Mouse (Mus musculus) myocyte (in vitro differentiated cells): ENCODE results near the gene Gcm1.

ENCODE experiments used
- CEBPB ChIP-seq: IDR thresholded peaks from 2 replicates; pipeline ENCODE4 v1.6.1; 2011; ENCODE audit warnings: mild to moderate bottlenecking, moderate library complexity; ENCODE audit not compliant: poor library complexity, insufficient read depth, severe bottlenecking
- E2F4 ChIP-seq: IDR thresholded peaks from one replicate; pipeline ENCODE4 v1.6.1; 2011; ENCODE audit warnings: mild to moderate bottlenecking, control low read depth, moderate library complexity; ENCODE audit not compliant: insufficient read depth
- MAX ChIP-seq: IDR thresholded peaks from one replicate; pipeline ENCODE4 v1.6.1; 2011; ENCODE audit warnings: low read depth, mild to moderate bottlenecking, control low read depth
- MYOD1 ChIP-seq, 3 experiments: IDR thresholded peaks; one replicate each; pipeline ENCODE4 v1.6.1; 2011; ENCODE audit warnings: control low read depth in 2 of 3, low read depth in 2 of 3, mild to moderate bottlenecking in 2 of 3, moderate library complexity in 1 of 3; ENCODE audit not compliant: insufficient read length in 2 of 3, control insufficient read depth in 1 of 3
- MYOG ChIP-seq, 3 experiments: IDR thresholded peaks; one replicate each; pipeline ENCODE4 v1.6.1; 2011; ENCODE audit warnings: control low read depth in 2 of 3, low read depth in 2 of 3, mild to moderate bottlenecking in 2 of 3; ENCODE audit not compliant: insufficient read length in 2 of 3, control insufficient read depth in 1 of 3, insufficient read depth in 1 of 3
- POLR2A ChIP-seq: IDR thresholded peaks from one replicate; pipeline ENCODE4 v1.6.1; 2011; ENCODE audit warnings: low read depth, mild to moderate bottlenecking, control low read depth, moderate library complexity; ENCODE audit not compliant: insufficient read length
- POLR2AphosphoS2 ChIP-seq: IDR thresholded peaks from one replicate; pipeline ENCODE4 v1.6.1; 2011; ENCODE audit warnings: low read depth, control low read depth; ENCODE audit not compliant: insufficient read length
- REST ChIP-seq: IDR thresholded peaks from one replicate; pipeline ENCODE4 v1.6.1; 2011; ENCODE audit warnings: mild to moderate bottlenecking, control low read depth, moderate library complexity; ENCODE audit not compliant: insufficient read depth, insufficient read length
- SRF ChIP-seq: IDR thresholded peaks from one replicate; pipeline ENCODE4 v1.6.1; 2011; ENCODE audit warnings: low read depth; ENCODE audit not compliant: control insufficient read depth, insufficient read length
- TCF12 ChIP-seq: IDR thresholded peaks from one replicate; pipeline ENCODE4 v1.6.1; 2011; ENCODE audit warnings: mild to moderate bottlenecking, control low read depth; ENCODE audit not compliant: poor library complexity, insufficient read depth, severe bottlenecking
- USF1 ChIP-seq: IDR thresholded peaks from one replicate; pipeline ENCODE4 v1.6.1; 2011; ENCODE audit warnings: low read depth, mild to moderate bottlenecking, control low read depth, moderate library complexity

- TF ChIP-seq POLR2A (peak; percentile 99), CEBPB (no peak), USF1 (no peak), TCF12 (no peak), MAX (no peak), REST (no peak), MYOD1 (IDR thresholded peaks at IDR 0.05; ENCODE audit: control insufficient read depth in 1 of 3, insufficient read length in 2 of 3, low read depth in 2 of 3) (peak in 2 of 3 experiments; percentile 5 to 34), E2F4 (no peak), POLR2AphosphoS2 (peak; percentile 98), SRF (peak; percentile 13), MYOG (IDR thresholded peaks at IDR 0.05; ENCODE audit: control insufficient read depth in 1 of 3, insufficient read depth in 1 of 3, insufficient read length in 2 of 3, low read depth in 2 of 3) (peak in 1 of 3 experiments; percentile 39)
These were observed 56.4 kb downstream of the Gcm1 start for GRCm38 (mm10) chr9:78107912-78108795.
